Comparison of ENCODE assay signal across 8 mouse cellular contexts in genomic region chr9:48984320-48984844, GRCm38 (mm10). TPM values are rescaled to one million over a fixed set of nuclear protein-coding genes. Genes with fewer than 3 reads are reported as not detected.
DNase-seq lines count a peak whose midpoint lies in the region; ATAC-seq lines count a peak whose summit lies in the region.

No protein-coding gene starts in this region.

- 0 out of 2 replicates have a peak, but pooled peaks have one; percentile 1 for ATAC-seq in kidney, embryonic 14.5 days (ENCODE audit: low FRiP score, low TSS enrichment)
- 0 out of 2 replicates have a peak, but pooled peaks have one; percentile 0 for ATAC-seq in hindbrain, embryonic 11.5 days (ENCODE audit: low FRiP score)
- ATAC-seq in megakaryocyte-erythroid progenitor cell, adult 5-6 weeks (replicated peaks; ENCODE audit: low FRiP score, low TSS enrichment, poor library complexity, severe bottlenecking) = peak; percentile 1; the same call in 1 of the 2 replicates
- ATAC-seq in erythroid progenitor cell, adult 5-6 weeks (replicated peaks; ENCODE audit: low FRiP score, poor library complexity, severe bottlenecking) = no peak

- WGBS in kidney, embryonic 14.5 days = 30% methylated on average over 8 of the region's 8 CpGs
- WGBS in hindbrain, embryonic 11.5 days = 45% methylated on average over 8 of the region's 8 CpGs

- H3K9ac ChIP-seq in kidney, embryonic 14.5 days (ENCODE audit: low read depth, low read length) = peak overlapping the region; percentile 58
- peak overlapping the region; percentile 63 for H3K9ac ChIP-seq in hindbrain, embryonic 11.5 days (ENCODE audit: low read depth, low read length)

- no peaks in the 10 kb centered on the region for H3K36me3 ChIP-seq in kidney, embryonic 14.5 days (ENCODE audit: control insufficient read depth, insufficient read depth, low read length)
- H3K36me3 ChIP-seq in hindbrain, embryonic 11.5 days (ENCODE audit: control insufficient read depth, insufficient read depth, low read length) = no peaks in the 10 kb centered on the region

- no peaks in the 10 kb centered on the region for H3K9me3 ChIP-seq in kidney, embryonic 14.5 days (ENCODE audit: control insufficient read depth, low read length)
- no peaks in the 10 kb centered on the region for H3K9me3 ChIP-seq in hindbrain, embryonic 11.5 days (ENCODE audit: control insufficient read depth, low read length)

- H3K27ac ChIP-seq in kidney, embryonic 14.5 days (ENCODE audit: low read depth, low read length) = peak overlapping the region; percentile 77; the same call in 1 of the 2 replicates
- peak overlapping the region; percentile 51; the same call in 1 of the 2 replicates for H3K27ac ChIP-seq in hindbrain, embryonic 11.5 days (ENCODE audit: low read depth, low read length)

- no peaks in the 10 kb centered on the region; the same call in 1 of the 2 replicates for H3K4me1 ChIP-seq in kidney, embryonic 14.5 days (ENCODE audit: control insufficient read depth, insufficient read depth, low read length)
- peaks cover 6% of the 10 kb centered on the region; the same call in 1 of the 2 replicates for H3K4me1 ChIP-seq in hindbrain, embryonic 11.5 days (replicated peaks; ENCODE audit: control insufficient read depth, insufficient read depth, low read length)

- peak overlapping the region; percentile 68 for H3K4me2 ChIP-seq in kidney, embryonic 14.5 days (replicated peaks; ENCODE audit: low read depth, low read length)
- H3K4me2 ChIP-seq in hindbrain, embryonic 11.5 days (replicated peaks; ENCODE audit: low read depth, low read length) = peak overlapping the region; percentile 63

- peak overlapping the region; percentile 76 for H3K4me3 ChIP-seq in kidney, embryonic 14.5 days (ENCODE audit: low read length)
- peak overlapping the region; percentile 53 for H3K4me3 ChIP-seq in hindbrain, embryonic 11.5 days (ENCODE audit: low read depth, low read length)

- DNase-seq in kidney, adult 18-20 months = no peak
- DNase-seq in NIH3T3 (ENCODE audit: low read depth) = peak; percentile 45
- no peak for DNase-seq in hindbrain, embryonic 11.5 days (ENCODE audit: low spot score)
- no peak for DNase-seq in spleen, postnatal 4 days (ENCODE audit: low spot score in 2 of 2)
- DNase-seq in cerebellum, adult 18-20 months = no peak

- H3K27me3 ChIP-seq in kidney, embryonic 14.5 days (ENCODE audit: control insufficient read depth, insufficient read depth, low read length) = no peaks in the 10 kb centered on the region
- no peaks in the 10 kb centered on the region for H3K27me3 ChIP-seq in hindbrain, embryonic 11.5 days (ENCODE audit: control insufficient read depth, insufficient read depth, low read length)

RNA-seq across cellular contexts. Expression of gene Usp28, which starts 0.8 kb away (rescaled TPM):
- 19.2 and 32.4 TPM in 2 replicates for polyA plus RNA-seq in kidney, embryonic 14.5 days (2014; fragmentation: Nextera tagmentation; extraction: Ambion mirVana)
- polyA plus RNA-seq in hindbrain, embryonic 11.5 days (2014; fragmentation: Nextera tagmentation; extraction: Ambion mirVana) = 37.9 and 40.1 TPM in 2 replicates
- total RNA-seq in megakaryocyte-erythroid progenitor cell, adult 5-6 weeks (2014; fragmentation: Nextera tagmentation) = 3.1 and 9.8 TPM in 2 replicates
- total RNA-seq in megakaryocyte-erythroid progenitor cell, adult 5-6 weeks (2017) = 5.6 and 11.9 TPM in 2 replicates
- 1.8 and 11.3 TPM in 2 replicates for total RNA-seq in erythroid progenitor cell, adult 5-6 weeks (2015; ENCODE audit: low replicate concordance)
- total RNA-seq in erythroid progenitor cell, adult 5-6 weeks (2017; ENCODE audit: low replicate concordance) = 0.76 and 0.90 TPM in 2 replicates

RNA-seq across cellular contexts. Expression of gene Htr3b, which starts 19.6 kb away (rescaled TPM):
- not detected in 2 replicates for polyA plus RNA-seq in kidney, embryonic 14.5 days (2014; fragmentation: Nextera tagmentation; extraction: Ambion mirVana)
- polyA plus RNA-seq in hindbrain, embryonic 11.5 days (2014; fragmentation: Nextera tagmentation; extraction: Ambion mirVana) = 0.31 and 0.50 TPM in 2 replicates
- total RNA-seq in megakaryocyte-erythroid progenitor cell, adult 5-6 weeks (2014; fragmentation: Nextera tagmentation) = not detected in 2 replicates
- total RNA-seq in megakaryocyte-erythroid progenitor cell, adult 5-6 weeks (2017) = not detected in 2 replicates
- total RNA-seq in erythroid progenitor cell, adult 5-6 weeks (2015; ENCODE audit: low replicate concordance) = not detected in 2 replicates
- total RNA-seq in erythroid progenitor cell, adult 5-6 weeks (2017; ENCODE audit: low replicate concordance) = not detected in 2 replicates
